Mouse (Mus musculus): ENCODE data around the gene AC134908.4.

- TF ChIP-seq CTCF (IDR thresholded peaks at IDR 0.05; ENCODE audit: low read depth, low read length) (no peak), POLR2A (IDR thresholded peaks at IDR 0.05; ENCODE audit: extremely low read depth, insufficient read depth, low read length) (no peak)
Measured at GRCm38 (mm10) chr17:25836397-25837075, 41.1 kb upstream of the AC134908.4 start.

Data from liver, adult 2 months (tissue).